In genomic region chr16:73120568-73120967, GRCm38 (mm10) we compare ENCODE assay signal across 15 mouse cellular contexts.
"Had no signal": no experiment of that assay in that cellular context is flagged by ENCODE, and none has a peak within 500 bp of the region (broad histone marks: within the 10 kb centered on the region; RNA-seq: fewer than 3 reads in every experiment).

No protein-coding gene starts in this region.

- H3K27ac ChIP-seq: kidney, postnatal 0 days; liver, embryonic 15.5 days; midbrain, embryonic 13.5 days; neural tube, embryonic 15.5 days had no signal

- H3K27me3 ChIP-seq: liver, embryonic 15.5 days; midbrain, embryonic 13.5 days; neural tube, embryonic 15.5 days had no signal

- H3K4me3 ChIP-seq: liver, embryonic 15.5 days; midbrain, embryonic 13.5 days; myocyte; neural tube, embryonic 15.5 days had no signal

- H3K9ac ChIP-seq: liver, embryonic 15.5 days; midbrain, embryonic 13.5 days; neural tube, embryonic 15.5 days had no signal

- DNase-seq: kidney, postnatal 36 days; layer of hippocampus, adult 9-11 months; layer of hippocampus, postnatal 36 days; lung, adult 2 months; lung, postnatal 36 days; right cerebral cortex, adult 18-20 months; right cerebral cortex, postnatal 25 days; thymus, postnatal 4 days had no signal

- H3K4me1 ChIP-seq: liver, embryonic 15.5 days; midbrain, embryonic 13.5 days; neural tube, embryonic 15.5 days had no signal

- ATAC-seq: lung, postnatal 0 days; midbrain, embryonic 13.5 days had no signal

- H3K9me3 ChIP-seq: liver, embryonic 15.5 days; midbrain, embryonic 13.5 days; neural tube, embryonic 15.5 days had no signal

- H3K4me2 ChIP-seq: liver, embryonic 11.5 days; liver, embryonic 15.5 days; midbrain, embryonic 13.5 days; neural tube, embryonic 15.5 days had no signal

- H3K36me3 ChIP-seq: liver, embryonic 15.5 days; midbrain, embryonic 13.5 days; neural tube, embryonic 15.5 days had no signal
